Mouse (Mus musculus): ENCODE measurements around the gene Zmym4.

DNA sequence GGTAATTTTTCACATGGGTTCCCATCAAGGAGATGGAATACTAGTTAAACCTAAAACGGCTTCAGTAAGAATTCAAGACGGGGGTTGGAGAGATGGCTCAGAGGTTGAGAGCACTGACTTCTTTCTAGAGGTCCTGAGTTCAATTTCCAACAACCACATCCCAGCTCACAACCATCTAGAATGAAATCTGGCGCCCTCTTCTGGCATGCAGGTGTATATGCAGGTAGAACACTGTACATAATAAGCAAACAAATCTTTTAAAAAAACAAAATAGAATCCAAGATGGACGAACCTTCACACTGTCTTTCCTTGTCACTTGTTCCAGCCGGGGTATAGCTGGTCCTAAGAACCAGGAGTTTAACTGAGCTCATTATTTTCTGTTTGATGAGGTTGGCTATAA lies 24.4 kb upstream of the Zmym4 start:
- TF ChIP-seq POLR2A (IDR thresholded peaks at IDR 0.05; ENCODE audit: extremely low read depth, insufficient read depth, low read length) (no peak), CTCF (IDR thresholded peaks at IDR 0.05; ENCODE audit: extremely low read depth, insufficient read depth, low read length) (no peak)

Data from cortical plate, adult 2 months (tissue).